Mouse (Mus musculus) hematopoietic stem cell, adult 5-6 weeks (primary cell): Measurements from ENCODE around the gene Adcy2. TPM values are rescaled to one million over a fixed set of nuclear protein-coding genes. Genes with fewer than 3 reads are reported as not detected.

Source experiments
- ATAC-seq, 2 experiments: fragments of 125-278 bp in 1 of 2; replicated peaks in 1 of 2; 2 replicates each; pipeline ENCODE4 v1.8.0; 2016 to 2017; ENCODE audit warnings: inconsistent platforms in 2 of 2, mild to moderate bottlenecking in 2 of 2, moderate number of reproducible peaks in 2 of 2, low read depth in 1 of 2, moderate TSS enrichment in 1 of 2; ENCODE audit not compliant: low FRiP score in 2 of 2, poor library complexity in 2 of 2, severe bottlenecking in 2 of 2, insufficient read depth in 1 of 2, low TSS enrichment in 1 of 2
- total RNA-seq: library from RNA; stranded (forward); fragments of 172-1452, 232-1000 nt; gene quantifications from 2 replicates; pipeline ENCODE4 v1.2.3, GENCODE M21; 2017

Adcy2 gene
- total RNA-seq, 1 experiment from 2014 or later, result not detected

DNA sequence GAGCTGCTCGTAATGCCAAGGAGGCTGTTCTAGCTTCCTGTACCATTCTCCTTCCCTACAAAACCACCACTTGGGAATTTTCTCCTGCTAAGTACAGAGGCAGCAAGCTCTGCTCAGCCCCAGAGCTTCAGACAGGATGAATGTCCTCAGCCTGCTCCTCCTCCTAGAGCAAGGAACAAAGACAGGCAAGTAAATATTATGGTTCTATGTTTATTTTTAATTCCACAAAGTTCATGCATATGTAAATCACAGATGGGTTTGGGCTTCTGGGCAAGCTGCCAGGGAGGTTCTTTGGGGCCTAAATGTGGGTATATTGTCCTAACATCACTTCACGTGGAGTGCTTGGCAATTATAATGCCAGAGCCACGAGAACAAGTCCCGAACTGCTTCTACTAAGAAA lies 139.3 kb downstream of the Adcy2 start:
- ATAC-seq, result no peak

- ATAC-seq, result no peak
Observed at GRCm38 (mm10) chr13:68848265-68848664, 151.1 kb downstream of the Adcy2 start.

GRCm38 (mm10) chr13:68839517-68839916 lies 159.8 kb downstream of the Adcy2 start:
- ATAC-seq, result no peak

DNA sequence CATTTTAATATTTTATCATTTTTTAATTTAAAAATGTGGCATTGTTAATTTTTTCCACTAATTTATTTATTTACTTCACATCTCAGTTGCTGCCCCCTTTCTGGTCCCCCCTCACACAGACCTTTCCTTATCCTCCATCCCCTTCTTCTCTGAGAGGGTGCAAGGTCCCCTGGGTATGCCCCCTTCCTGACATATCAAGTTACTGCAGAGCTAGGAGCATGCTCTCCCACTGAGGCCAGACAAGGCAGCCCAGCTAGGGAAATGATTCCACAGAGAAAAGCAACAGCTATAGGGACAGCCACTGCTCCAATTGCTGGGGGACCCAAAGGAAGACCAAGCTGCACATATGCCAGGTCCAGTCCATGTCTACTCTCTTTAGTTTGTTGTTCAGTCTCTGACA lies 163.2 kb downstream of the Adcy2 start:
- ATAC-seq, result no peak

DNA sequence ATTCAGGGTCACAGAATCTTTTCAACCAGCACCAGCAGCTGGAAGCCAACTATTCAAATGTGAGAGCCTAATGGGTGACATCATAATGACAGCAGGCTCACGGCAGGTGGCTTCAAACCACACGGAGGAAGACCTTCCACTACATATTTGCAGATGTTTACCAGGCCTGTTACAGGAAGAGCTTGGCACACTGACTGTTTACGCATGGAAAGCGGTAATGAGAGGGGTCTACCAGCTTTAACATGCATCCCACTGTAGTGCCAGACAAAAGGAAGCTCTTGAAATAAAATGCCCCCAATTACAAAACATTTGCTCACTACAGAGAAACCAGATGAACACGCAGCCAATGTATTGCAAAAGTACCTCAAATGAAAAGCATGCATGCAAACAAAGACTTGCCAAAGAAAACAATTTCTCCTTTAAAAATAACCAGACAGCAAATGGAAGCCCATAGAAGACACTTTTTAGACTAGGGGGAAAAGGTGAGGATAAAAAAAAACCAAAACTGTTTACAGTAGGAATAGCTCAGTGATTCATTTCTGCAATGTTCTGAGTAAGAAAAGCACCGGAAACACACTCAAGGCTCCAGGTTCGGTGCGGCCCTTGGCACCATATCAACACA lies 163.8 kb downstream of the Adcy2 start:
- no peak for ATAC-seq

- no peak for ATAC-seq
Observed at GRCm38 (mm10) chr13:68832141-68832540, 167.2 kb downstream of the Adcy2 start.

DNA sequence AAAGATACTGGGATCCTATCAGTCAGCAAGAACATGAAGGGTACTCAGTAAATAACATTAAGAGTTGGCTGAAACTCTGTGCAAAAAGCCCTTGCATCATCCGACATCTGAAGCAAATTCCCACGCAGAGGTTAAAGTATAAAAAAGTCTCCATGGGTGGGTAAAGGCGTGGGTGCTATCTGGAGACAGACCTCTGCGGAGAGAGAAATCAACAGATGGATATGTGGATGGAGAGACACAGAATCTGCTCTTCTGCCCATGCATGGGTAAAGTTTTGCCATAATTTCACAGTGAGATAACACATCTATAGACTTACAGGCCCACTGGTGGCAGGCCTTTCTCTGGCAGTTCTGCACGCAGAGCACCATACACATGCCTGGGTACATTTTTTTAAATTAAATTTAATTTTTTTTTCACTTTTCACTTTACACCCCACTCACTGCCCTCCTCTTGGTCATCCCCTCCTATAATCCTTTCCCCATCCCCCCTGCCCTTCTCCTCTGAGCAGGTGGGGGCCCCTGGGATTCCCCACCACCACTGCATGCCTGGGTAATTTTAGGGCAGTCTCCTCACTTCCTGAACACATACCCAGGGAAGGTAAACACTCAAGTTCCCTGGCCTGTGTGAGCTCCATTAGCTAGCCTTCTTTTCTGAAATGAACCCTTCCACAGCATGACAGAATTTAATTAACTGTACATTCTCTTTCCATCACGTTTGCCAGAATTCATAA lies 169.1 kb downstream of the Adcy2 start:
- ATAC-seq, result no peak

- no peak for ATAC-seq
Observed at GRCm38 (mm10) chr13:68828441-68828840, 170.9 kb downstream of the Adcy2 start.

DNA sequence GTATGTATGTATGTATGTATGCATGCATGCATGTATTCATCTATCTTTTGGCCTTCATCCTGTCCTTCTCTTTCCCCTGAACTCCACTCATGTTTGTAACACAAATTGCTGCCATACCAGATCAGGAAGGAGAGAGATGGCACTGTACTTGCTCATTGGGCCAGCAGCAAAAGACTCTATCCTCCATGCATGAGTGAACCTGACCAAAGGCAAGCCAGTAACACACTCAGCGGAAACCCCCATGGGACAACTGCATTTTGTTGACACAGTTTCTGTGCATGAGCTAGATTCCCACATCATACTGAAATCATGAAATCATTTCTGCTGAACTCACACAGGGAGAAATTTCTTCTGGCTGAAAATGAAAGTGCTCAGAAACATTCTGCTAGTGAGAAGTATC lies 172.9 kb downstream of the Adcy2 start:
- no peak for ATAC-seq

DNA sequence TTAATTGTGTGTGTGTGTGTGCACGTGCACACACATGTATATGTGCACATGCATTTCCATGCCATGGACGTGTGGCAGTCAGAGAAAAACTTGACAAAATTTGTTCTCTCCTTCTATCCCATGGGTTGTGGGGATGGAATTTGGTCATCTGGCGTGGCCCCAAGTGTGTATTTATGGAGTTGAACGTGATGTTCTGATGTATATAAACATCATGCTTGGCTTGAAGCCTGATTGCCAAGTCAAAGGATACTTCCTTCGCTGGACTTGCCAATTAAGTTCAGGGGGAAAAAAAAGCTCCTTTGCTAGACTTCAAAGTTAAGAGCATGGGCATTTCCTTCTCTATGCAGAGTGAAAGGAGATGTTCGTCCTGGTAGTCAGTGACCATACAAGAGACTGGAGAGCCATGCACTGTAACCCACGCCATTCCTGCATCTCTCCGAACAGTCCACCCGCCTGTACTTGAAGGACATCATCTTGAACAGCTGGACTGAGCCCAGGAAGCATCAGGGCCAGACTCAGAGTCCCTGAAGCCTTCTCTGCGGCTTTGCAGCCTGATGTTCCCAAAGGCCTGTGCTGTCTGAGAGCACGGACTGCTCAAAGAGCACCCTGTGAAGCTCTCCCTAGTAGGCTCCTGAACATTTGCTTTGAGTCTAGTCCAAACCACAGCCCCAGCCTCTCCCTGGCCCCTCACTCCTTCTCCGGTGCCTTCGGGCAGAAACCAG lies 178.3 kb downstream of the Adcy2 start:
- ATAC-seq, result no peak

DNA sequence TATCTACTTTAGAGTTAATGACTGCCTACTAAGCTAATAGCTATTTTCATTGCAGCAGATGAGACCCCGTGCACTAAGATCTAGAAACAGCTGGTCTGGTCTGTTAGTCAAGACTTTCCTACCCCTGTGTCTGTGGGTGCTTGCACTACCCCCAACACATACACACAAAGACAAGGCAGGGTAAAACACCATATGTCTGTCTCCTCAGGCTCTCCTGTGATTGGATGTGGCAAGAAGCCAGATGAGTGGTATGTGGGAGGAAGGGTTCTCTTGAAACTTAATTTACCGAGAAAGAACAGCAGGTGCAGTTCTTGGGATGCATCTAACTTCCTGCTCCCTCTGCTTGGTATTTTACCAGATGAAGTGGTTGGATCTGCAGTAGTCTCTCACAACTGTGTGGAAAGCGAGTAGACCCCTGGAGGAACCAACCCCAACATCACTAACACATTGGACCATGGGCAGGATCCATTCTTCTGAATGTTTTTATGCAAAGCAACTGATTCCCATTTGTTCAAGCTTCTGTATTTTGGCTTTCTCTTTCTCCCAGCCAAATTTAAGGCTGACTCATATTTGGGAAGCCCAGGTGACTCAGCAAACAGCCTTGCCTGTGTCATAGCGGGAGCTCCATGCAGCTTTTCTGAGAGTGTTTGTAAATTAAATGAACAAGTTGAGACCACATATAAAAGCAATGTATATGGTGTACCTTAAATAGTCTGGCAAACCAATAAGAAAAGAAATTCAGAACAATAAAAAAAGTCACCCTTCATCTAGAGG lies 183.4 kb downstream of the Adcy2 start:
- no peak for ATAC-seq

GRCm38 (mm10) chr13:68811185-68811584 lies 188.2 kb downstream of the Adcy2 start:
- no peak for ATAC-seq

- ATAC-seq, result no peak
Observed at GRCm38 (mm10) chr13:68799777-68800176, 199.6 kb downstream of the Adcy2 start.

- ATAC-seq, result no peak
Observed at GRCm38 (mm10) chr13:68793286-68793685, 206.1 kb downstream of the Adcy2 start.

DNA sequence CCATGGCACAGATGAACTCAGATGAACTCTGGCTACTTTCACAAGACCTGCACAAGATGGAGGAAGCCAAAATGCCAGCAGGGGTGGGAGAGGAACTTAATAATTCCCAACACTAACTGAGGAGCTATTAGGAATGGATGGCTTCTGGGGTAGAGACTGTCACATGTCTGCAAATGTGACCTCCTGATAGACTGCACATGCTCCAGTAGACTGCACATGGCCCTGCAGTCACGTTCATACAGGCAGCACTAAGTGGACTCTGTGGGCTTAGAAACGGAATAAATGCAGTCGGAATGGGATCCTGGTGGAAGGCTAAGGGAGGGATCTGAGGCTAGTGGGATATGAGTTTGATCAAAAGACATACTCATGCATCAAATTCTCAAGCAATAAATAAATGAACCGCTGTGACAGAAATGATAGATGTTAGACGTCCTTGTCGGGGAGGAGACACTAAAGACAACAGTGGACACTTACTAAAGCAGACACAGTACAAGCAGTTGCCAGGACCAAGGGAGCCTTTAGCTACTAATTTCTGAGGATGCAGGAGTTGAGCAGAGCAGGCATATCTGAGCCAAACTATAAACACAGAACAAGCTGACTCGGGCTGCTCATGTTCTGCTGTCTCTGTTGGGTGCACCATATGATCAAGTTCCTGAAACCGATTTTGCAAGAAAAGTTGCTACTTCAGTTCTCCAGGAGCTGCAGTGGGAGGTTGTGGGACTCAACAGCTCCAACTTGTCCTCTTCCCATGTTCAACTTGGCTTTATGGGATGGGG lies 211.9 kb downstream of the Adcy2 start:
- no peak for ATAC-seq

GRCm38 (mm10) chr13:68783096-68783495 lies 216.2 kb downstream of the Adcy2 start:
- no peak for ATAC-seq

GRCm38 (mm10) chr13:68778011-68778672 lies 221.2 kb downstream of the Adcy2 start:
- no peak for ATAC-seq
